Comparison of ENCODE assay signal across 26 mouse cellular contexts in the genomic region with DNA sequence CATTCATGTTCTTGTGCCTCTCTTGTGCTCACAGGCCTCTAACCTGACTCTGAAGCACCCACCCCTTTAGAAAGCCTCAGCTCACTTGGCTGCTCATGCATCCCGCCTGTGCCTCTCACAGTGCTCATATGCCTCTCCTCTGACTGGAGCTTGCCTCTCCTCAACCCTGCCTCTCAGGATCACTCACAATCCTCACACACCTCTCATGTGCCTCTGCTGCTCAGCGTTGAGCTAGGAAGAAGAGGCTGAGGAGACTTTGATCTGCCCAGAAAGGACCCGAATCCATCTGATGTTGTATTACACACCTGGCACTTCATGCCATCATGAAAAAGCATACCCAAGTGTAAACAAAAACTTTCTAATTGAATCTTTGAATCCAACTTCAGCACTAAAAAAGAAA.
"Had no signal": no experiment of that assay in that cellular context is flagged by ENCODE, and none has a peak within 500 bp of the region (broad histone marks: within the 10 kb centered on the region; RNA-seq: fewer than 3 reads in every experiment).

No protein-coding gene starts in this region.

- H3K9me3 ChIP-seq: heart, embryonic 13.5 days; heart, embryonic 15.5 days; hindbrain, embryonic 10.5 days; hindbrain, embryonic 12.5 days; intestine, embryonic 15.5 days; limb, embryonic 13.5 days; limb, embryonic 15.5 days; liver, embryonic 12.5 days had no signal

- H3K4me3 ChIP-seq: gastrocnemius, adult 2 months; heart, adult 2 months; heart, embryonic 13.5 days; heart, embryonic 15.5 days; hindbrain, embryonic 10.5 days; hindbrain, embryonic 12.5 days; intestine, embryonic 15.5 days; layer of hippocampus, adult 2 months; left cerebral cortex, adult 2 months; limb, embryonic 13.5 days; limb, embryonic 15.5 days; liver, embryonic 12.5 days had no signal

- H3K27me3 ChIP-seq: heart, embryonic 13.5 days; heart, embryonic 15.5 days; intestine, embryonic 15.5 days; limb, embryonic 13.5 days; limb, embryonic 15.5 days; liver, embryonic 12.5 days had no signal

- DNase-seq: gastrocnemius, adult 2 months; gastrocnemius, postnatal 10 days; gastrocnemius, postnatal 25 days; heart, adult 2 months; heart, postnatal 4 days; kidney, adult 18-20 months; kidney, adult 9 months; kidney, postnatal 10 days; kidney, postnatal 25 days; left cerebral cortex, postnatal 4 days had no signal

- H3K27ac ChIP-seq: gastrocnemius, adult 2 months; heart, adult 2 months; heart, embryonic 13.5 days; heart, embryonic 15.5 days; hindbrain, embryonic 10.5 days; hindbrain, embryonic 12.5 days; hindbrain, embryonic 14.5 days; intestine, embryonic 15.5 days; layer of hippocampus, adult 2 months; left cerebral cortex, adult 2 months; limb, embryonic 13.5 days; limb, embryonic 15.5 days; liver, embryonic 12.5 days; liver, embryonic 14.5 days had no signal

- H3K9ac ChIP-seq: heart, embryonic 13.5 days; heart, embryonic 15.5 days; hindbrain, embryonic 12.5 days; hindbrain, embryonic 14.5 days; intestine, embryonic 15.5 days; limb, embryonic 13.5 days; limb, embryonic 15.5 days; liver, embryonic 12.5 days; liver, embryonic 14.5 days had no signal

- H3K4me1 ChIP-seq: heart, embryonic 15.5 days; hindbrain, embryonic 12.5 days; intestine, embryonic 15.5 days; limb, embryonic 13.5 days; limb, embryonic 15.5 days had no signal

- H3K36me3 ChIP-seq: heart, embryonic 13.5 days; heart, embryonic 15.5 days; hindbrain, embryonic 10.5 days; hindbrain, embryonic 12.5 days; intestine, embryonic 15.5 days; limb, embryonic 13.5 days; limb, embryonic 15.5 days; liver, embryonic 12.5 days had no signal

- ATAC-seq: hindbrain, embryonic 16.5 days; inflammation-experienced regulatory T-cells, adult 6 months; intestine, embryonic 15.5 days; intestine, postnatal 0 days; liver, embryonic 12.5 days had no signal

- H3K4me2 ChIP-seq: heart, embryonic 11.5 days; heart, embryonic 13.5 days; heart, embryonic 15.5 days; hindbrain, embryonic 12.5 days; hindbrain, embryonic 14.5 days; intestine, embryonic 15.5 days; limb, embryonic 13.5 days; limb, embryonic 15.5 days; liver, embryonic 12.5 days had no signal
